Mouse (Mus musculus) liver, adult 2 months (tissue): ENCODE measurements at regions not wholly inside any gene's neighbourhood (a gene's known extent, or its start where the extent isn't known, plus 50 kb on each side); places are given as distances from the start of the nearest gene placed in this dataset.

Source experiments
- DNase-seq: peaks from one replicate; pipeline ENCODE4 v3.0.0-alpha.2; 2011; ENCODE audit warnings: low read depth, low spot score; ENCODE audit errors: extremely low read depth
- H3K27ac ChIP-seq: fragments of 200-500 bp; replicated peaks from 2 replicates; pipeline ENCODE4 v1.5.1; 2012; ENCODE audit warnings: low read depth, mild to moderate bottlenecking, control low read depth, inconsistent platforms, low read length; ENCODE audit not compliant: insufficient read depth
- H3K27me3 ChIP-seq: fragments of 200-500 bp; 2 replicates; pipeline ENCODE4 v1.6.1; 2012; ENCODE audit warnings: mild to moderate bottlenecking, moderate library complexity, low read length, inconsistent platforms; ENCODE audit not compliant: control insufficient read depth, insufficient read depth
- H3K36me3 ChIP-seq: fragments of 200-500 bp; 2 replicates; pipeline ENCODE4 v1.6.1; 2012; ENCODE audit warnings: low read length, inconsistent platforms; ENCODE audit not compliant: control insufficient read depth, insufficient read depth
- H3K4me1 ChIP-seq: fragments of 200-500 bp; 2 replicates; pipeline ENCODE4 v1.6.1; 2011; ENCODE audit warnings: low read length; ENCODE audit not compliant: control insufficient read depth, insufficient read depth
- H3K4me3 ChIP-seq: fragments of 200-500 bp; 2 replicates; pipeline ENCODE4 v1.5.1; 2011; ENCODE audit warnings: low read depth, mild to moderate bottlenecking, control low read depth, low read length, moderate library complexity; ENCODE audit not compliant: insufficient read depth
- H3K79me2 ChIP-seq: fragments of 200-500 bp; 2 replicates; pipeline ENCODE4 v1.6.1; 2012; ENCODE audit warnings: inconsistent platforms, mild to moderate bottlenecking, low read length, moderate library complexity; ENCODE audit not compliant: control insufficient read depth, insufficient read depth
- H3K9ac ChIP-seq: fragments of 200-500 bp; 2 replicates; pipeline ENCODE4 v1.6.1; 2012; ENCODE audit warnings: low read depth, mild to moderate bottlenecking, control low read depth, inconsistent platforms, low read length
- CTCF ChIP-seq: fragments of 200-500 bp; IDR thresholded peaks from 2 replicates; pipeline ENCODE4 v1.5.1; 2011; ENCODE audit warnings: low read depth, low read length, control low read depth
- POLR2A ChIP-seq: fragments of 200-500 bp; IDR thresholded peaks from 2 replicates; pipeline ENCODE4 v1.6.1; 2011; ENCODE audit warnings: low read length, control low read depth; ENCODE audit not compliant: insufficient read depth; ENCODE audit errors: extremely low read depth
- WGBS: fragments of 180-500 bp; shearing (Covaris S2); methylation state at CpG from one replicate; pipeline ENCODE4 v1.1.7; 2018; 5-methylcytosine and 5-hydroxymethylcytosine counted together

DNA sequence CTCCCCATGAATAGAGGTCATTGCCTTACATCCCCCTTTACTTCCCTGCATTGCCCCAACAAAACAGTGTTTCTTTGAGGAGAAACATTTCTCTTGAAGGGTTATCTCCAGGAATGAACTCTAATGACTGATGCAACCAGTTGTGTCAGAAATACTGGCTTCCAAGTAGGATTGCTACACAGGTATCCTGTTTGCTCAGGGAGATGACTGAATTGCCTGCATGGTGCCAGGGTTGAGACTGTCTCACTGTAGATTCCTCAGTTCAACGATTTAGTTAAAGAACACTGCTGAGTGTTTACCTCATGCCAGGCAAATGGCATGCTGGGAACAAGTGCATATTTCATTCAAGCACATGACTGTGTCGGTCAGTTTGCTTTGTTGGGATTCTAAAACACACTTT, 123.8 kb upstream of the Esrrg start:
- peak; percentile 84 for DNase-seq
- no peaks in the 10 kb centered on the region; the same call in 1 of the 2 replicates for H3K4me1 ChIP-seq
- no peaks in the 10 kb centered on the region for H3K79me2 ChIP-seq
- 25% methylated on average over 2 of the region's 2 CpGs for WGBS
- no peak overlapping the region for H3K27ac ChIP-seq
- no peaks in the 10 kb centered on the region for H3K27me3 ChIP-seq
- no peak overlapping the region for H3K9ac ChIP-seq
- H3K36me3 ChIP-seq: no peaks in the 10 kb centered on the region
- no peak overlapping the region for H3K4me3 ChIP-seq
- no peak for TF ChIP-seq POLR2A

DNA sequence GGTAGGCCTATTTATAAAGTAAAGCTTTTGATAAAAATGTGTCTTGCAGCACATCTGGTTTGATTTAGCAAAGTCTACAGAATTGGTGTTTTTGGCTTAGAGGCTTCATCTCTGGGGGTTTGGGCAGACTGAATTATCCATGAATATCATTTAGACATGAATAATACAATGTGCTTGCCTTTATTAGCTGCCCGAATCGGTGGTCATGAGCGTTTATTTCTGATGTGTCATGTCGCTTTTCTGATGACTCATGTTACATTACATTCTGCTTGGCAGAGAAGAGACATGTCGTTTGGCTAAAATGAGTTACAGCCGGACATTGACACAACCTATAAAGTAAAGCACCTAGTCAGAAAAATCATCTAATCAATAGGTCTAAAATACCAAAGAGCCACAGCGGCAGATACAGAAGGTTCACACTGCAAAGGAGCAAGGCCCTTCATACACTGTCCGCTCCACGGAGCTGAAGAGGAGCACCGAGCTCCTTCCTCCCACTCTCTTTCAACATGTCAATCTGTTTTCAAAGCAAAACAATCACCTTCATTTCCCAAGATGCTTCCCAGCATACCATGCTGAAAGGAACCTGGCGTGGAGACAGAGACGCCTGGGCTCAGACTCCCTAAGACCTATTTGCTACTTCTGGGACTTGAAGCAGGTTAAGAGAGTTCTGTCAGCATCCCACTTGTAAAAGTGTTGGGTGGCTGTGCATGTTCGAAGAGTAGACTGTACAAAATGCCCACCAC, 120.5 kb upstream of the Esrrg start:
- no peak overlapping the region for H3K27ac ChIP-seq
- TF ChIP-seq CTCF (no peak), POLR2A (no peak)
- H3K36me3 ChIP-seq: no peaks in the 10 kb centered on the region
- WGBS: 90% methylated on average over 13 of the region's 13 CpGs
- H3K4me1 ChIP-seq: no peaks in the 10 kb centered on the region; the same call in 1 of the 2 replicates
- no peaks in the 10 kb centered on the region for H3K79me2 ChIP-seq
- H3K4me3 ChIP-seq: no peak overlapping the region
- no peak for DNase-seq
- H3K9ac ChIP-seq: no peak overlapping the region
- no peaks in the 10 kb centered on the region for H3K27me3 ChIP-seq

DNA sequence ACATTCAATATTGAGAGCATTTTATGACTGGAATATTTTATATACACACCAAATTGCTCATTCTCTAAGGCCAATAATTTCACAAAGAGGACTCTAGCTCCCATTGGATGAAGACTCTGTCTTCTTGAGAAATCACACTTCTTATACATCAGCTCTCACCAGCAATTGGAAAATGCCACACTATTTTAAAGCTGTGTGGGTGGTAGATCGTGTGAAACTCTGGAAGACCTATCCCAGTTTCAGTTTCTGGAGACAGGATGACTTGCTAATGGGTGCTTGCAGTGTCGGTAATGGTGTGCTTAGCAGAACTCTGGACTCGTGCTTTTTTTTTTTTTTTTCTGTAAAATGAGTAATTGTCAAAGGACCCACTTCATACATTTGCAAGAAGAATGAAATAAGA, 119.1 kb upstream of the Esrrg start:
- Histone ChIP-seq H3K4me1 (no peaks in the 10 kb centered on the region; the same call in 1 of the 2 replicates), H3K4me3 (no peak overlapping the region), H3K79me2 (no peaks in the 10 kb centered on the region), H3K9ac (no peak overlapping the region), H3K27ac (no peak overlapping the region), H3K36me3 (no peaks in the 10 kb centered on the region), H3K27me3 (no peaks in the 10 kb centered on the region)
- no peak for DNase-seq
- TF ChIP-seq POLR2A (no peak), CTCF (no peak)
- 80% methylated on average over 3 of the region's 3 CpGs for WGBS

GRCm38 (mm10) chr1:187505368-187505767, 103.2 kb upstream of the Esrrg start:
- WGBS: 22% methylated on average over 9 of the region's 9 CpGs
- no peaks in the 10 kb centered on the region for H3K36me3 ChIP-seq
- H3K27ac ChIP-seq: no peak overlapping the region
- no peaks in the 10 kb centered on the region for H3K27me3 ChIP-seq
- no peaks in the 10 kb centered on the region for H3K79me2 ChIP-seq
- no peak for TF ChIP-seq POLR2A
- no peak for TF ChIP-seq CTCF
- DNase-seq: peak; percentile 84
- H3K4me1 ChIP-seq: peaks cover 5% of the 10 kb centered on the region; the same call in 1 of the 2 replicates
- H3K4me3 ChIP-seq: no peak overlapping the region
- H3K9ac ChIP-seq: no peak overlapping the region

- WGBS: 60% methylated on average over 6 of the region's 6 CpGs
- H3K4me3 ChIP-seq: no peak overlapping the region
- peaks cover 5% of the 10 kb centered on the region; the same call in 1 of the 2 replicates for H3K4me1 ChIP-seq
- no peak for DNase-seq
- TF ChIP-seq CTCF: no peak
- TF ChIP-seq POLR2A: no peak
- no peaks in the 10 kb centered on the region for H3K27me3 ChIP-seq
- H3K36me3 ChIP-seq: no peaks in the 10 kb centered on the region
- no peaks in the 10 kb centered on the region for H3K79me2 ChIP-seq
- H3K27ac ChIP-seq: no peak overlapping the region
- no peak overlapping the region for H3K9ac ChIP-seq
Observed at GRCm38 (mm10) chr1:187507217-187507616, 101.4 kb upstream of the Esrrg start.

DNA sequence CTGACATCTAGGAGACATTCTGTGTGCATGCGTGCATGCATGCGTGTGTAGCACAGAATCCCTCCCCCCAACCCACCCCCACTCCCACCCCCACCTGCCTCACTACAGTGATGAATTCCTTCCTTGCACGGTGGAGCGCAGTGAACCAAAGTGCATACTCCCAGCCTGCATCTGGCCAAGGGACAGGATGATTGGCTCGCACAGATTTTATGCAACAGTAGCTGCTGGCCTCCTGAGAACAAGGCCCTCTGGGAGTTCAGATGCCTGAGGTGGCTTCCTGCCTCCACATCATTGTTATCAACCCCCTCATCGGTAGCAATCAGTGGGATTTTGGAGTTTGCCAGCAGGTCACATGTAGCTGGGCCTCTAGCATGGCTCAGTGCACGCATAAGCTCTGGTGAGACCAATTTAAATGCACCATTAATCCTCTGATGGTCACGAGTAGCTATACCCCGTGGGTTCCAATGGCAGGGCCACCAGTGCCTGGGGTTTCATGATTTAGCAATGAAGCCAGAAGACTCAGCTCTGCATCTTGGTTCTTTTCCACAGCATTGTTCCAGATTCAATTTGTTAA, 77.2 kb upstream of the Esrrg start:
- 91% methylated on average over 9 of the region's 9 CpGs for WGBS
- no peak for DNase-seq
- Histone ChIP-seq H3K4me1 (no peaks in the 10 kb centered on the region; the same call in 1 of the 2 replicates), H3K4me3 (no peak overlapping the region), H3K9ac (no peak overlapping the region), H3K36me3 (no peaks in the 10 kb centered on the region), H3K27ac (no peak overlapping the region), H3K27me3 (no peaks in the 10 kb centered on the region), H3K79me2 (no peaks in the 10 kb centered on the region)
- no peak for TF ChIP-seq POLR2A
- no peak for TF ChIP-seq CTCF
